Mouse (Mus musculus) c-Kit-positive CD71-positive TER-119-negative erythroid progenitor cells, embryonic 14.5 days (primary cell): Measurements from ENCODE around the gene Gm29106.
"Not testable (repeated sequence)": the region's sequence is repeated elsewhere in the genome, so short reads cannot be mapped to it uniquely, and the experiment has no call there.

Experiments used
- DNase-seq: peaks from one replicate; pipeline ENCODE4 v3.0.0-alpha.2; 2013; ENCODE audit warnings: low read depth

Gm29106 gene

GRCm38 (mm10) chr1:118176242-118176641 lies at the start of gene Gm29106:
Gene Gm29106 (plus strand): TSS chr1:118176542.
- not testable (repeated sequence) for DNase-seq

GRCm38 (mm10) chr1:118228540-118228939 lies 52.2 kb downstream of the Gm29106 start:
- DNase-seq = no peak

GRCm38 (mm10) chr1:118236032-118236431 lies 59.7 kb downstream of the Gm29106 start:
- no peak for DNase-seq
